Mouse (Mus musculus): Measurements from ENCODE around the gene Crisp2.

The Crisp2 gene

GRCm38 (mm10) chr17:40716273-40716672, 90.5 kb downstream of the Crisp2 start:
- no peak for DNase-seq (ENCODE audit: low spot score in 2 of 2)

All from urinary bladder, postnatal 36 days (tissue).